Mouse (Mus musculus) liver, postnatal 0 days (tissue): Measurements from ENCODE around the gene Rps12-ps3. TPM values are rescaled to one million over a fixed set of nuclear protein-coding genes. Genes with fewer than 3 reads are reported as not detected.

ENCODE experiments used
- ATAC-seq: fragments of 200-750 bp; cut with Nextera tagmentation; 2 replicates; pipeline ENCODE4 v1.8.0; 2017; ENCODE audit warnings: mild to moderate bottlenecking, moderate library complexity
- DNase-seq: peaks from one replicate; pipeline ENCODE4 v3.0.0-alpha.2; 2016
- H3K27ac ChIP-seq: fragments of 300-500 bp; sonication (generic); 2 replicates; pipeline ENCODE4 v1.5.1; 2014; ENCODE audit warnings: antibody characterized with exemption, moderate library complexity, mild to moderate bottlenecking, low read depth
- H3K27me3 ChIP-seq: fragments of 300-500 bp; sonication (generic); 2 replicates; pipeline ENCODE4 v1.6.1; 2014; ENCODE audit warnings: low read length, control low read depth, mixed read lengths; ENCODE audit not compliant: insufficient read depth
- H3K36me3 ChIP-seq: fragments of 300-500 bp; sonication (generic); replicated peaks from 2 replicates; pipeline ENCODE4 v1.6.1; 2014; ENCODE audit warnings: mild to moderate bottlenecking, control low read depth, low read length, moderate library complexity, mixed read lengths; ENCODE audit not compliant: insufficient read depth
- H3K4me1 ChIP-seq: fragments of 300-500 bp; sonication (generic); 2 replicates; pipeline ENCODE4 v1.6.1; 2014; ENCODE audit warnings: antibody characterized with exemption, mild to moderate bottlenecking, control low read depth; ENCODE audit not compliant: insufficient read depth
- H3K4me2 ChIP-seq: fragments of 300-500 bp; sonication (generic); 2 replicates; pipeline ENCODE4 v1.6.1; 2014; ENCODE audit warnings: low read depth, mild to moderate bottlenecking, low read length, moderate library complexity, mixed read lengths
- H3K4me3 ChIP-seq: fragments of 300-500 bp; sonication (generic); 2 replicates; pipeline ENCODE4 v1.5.1; 2014; ENCODE audit warnings: low read depth, low read length
- H3K9ac ChIP-seq: fragments of 300-500 bp; sonication (generic); replicated peaks from 2 replicates; pipeline ENCODE4 v1.6.1; 2014; ENCODE audit warnings: mild to moderate bottlenecking, moderate library complexity
- H3K9me3 ChIP-seq: fragments of 300-500 bp; sonication (generic); 2 replicates; pipeline ENCODE4 v1.6.1; 2016; ENCODE audit warnings: mild to moderate bottlenecking, control low read depth, low read length, mixed read lengths
- CTCF ChIP-seq: sonication (generic); IDR thresholded peaks from 2 replicates; pipeline ENCODE4 v1.5.1; 2016; ENCODE audit warnings: antibody characterized with exemption, low read depth
- EP300 ChIP-seq: IDR thresholded peaks from 2 replicates; pipeline ENCODE4 v1.6.1; 2016; ENCODE audit warnings: antibody characterized with exemption, low read depth, mild to moderate bottlenecking
- WGBS: fragments of 180-500 bp; shearing (Covaris S2); extraction: QIAGEN DNeasy Blood & Tissue Kit; methylation state at CpG from one replicate; pipeline ENCODE4 v1.1.7; 2014; ENCODE audit not compliant: insufficient replicate concordance; 5-methylcytosine and 5-hydroxymethylcytosine counted together
- polyA plus RNA-seq: library from polyadenylated mRNA; unstranded; fragments of >200 nt; fragmentation: Nextera tagmentation; extraction: Ambion mirVana; gene quantifications from 2 replicates; pipeline ENCODE4 v1.2.1, GENCODE M21; 2015

The Rps12-ps3 gene
- polyA plus RNA-seq, 1 experiment from 2014 or later, result 12.3 TPM

GRCm38 (mm10) chr19:59356843-59357595 is 34.9 kb downstream of the Rps12-ps3 start:
- ATAC-seq (no peak), DNase-seq (no peak)
- no peak overlapping the region for H3K27ac ChIP-seq
- 56% methylated on average over 14 of the region's 14 CpGs for WGBS
- no peak overlapping the region for H3K4me3 ChIP-seq
- TF ChIP-seq EP300, result 0 out of 2 replicates have a peak, but pooled peaks have one; percentile 10
- TF ChIP-seq CTCF, result no peak
- peak overlapping the region; percentile 15; the same call in 1 of the 2 replicates for H3K4me2 ChIP-seq
- no peak overlapping the region for H3K9ac ChIP-seq
- no peaks in the 10 kb centered on the region for H3K36me3 ChIP-seq
- H3K4me1 ChIP-seq, result peaks cover 33% of the 10 kb centered on the region
- H3K27me3 ChIP-seq, result no peaks in the 10 kb centered on the region
- H3K9me3 ChIP-seq, result no peaks in the 10 kb centered on the region

- TF ChIP-seq CTCF (no peak), EP300 (no peak)
- ATAC-seq (no peak), DNase-seq (no peak)
- no peaks in the 10 kb centered on the region for H3K9me3 ChIP-seq
- H3K27ac ChIP-seq, result no peak overlapping the region
- no peak overlapping the region for H3K4me3 ChIP-seq
- WGBS, result 71% methylated on average over 4 of the region's 4 CpGs
- H3K9ac ChIP-seq, result no peak overlapping the region
- H3K36me3 ChIP-seq, result no peaks in the 10 kb centered on the region
- no peak overlapping the region for H3K4me2 ChIP-seq
- no peaks in the 10 kb centered on the region for H3K27me3 ChIP-seq
- peaks cover 34% of the 10 kb centered on the region for H3K4me1 ChIP-seq
Measured at GRCm38 (mm10) chr19:59357878-59358277, 35.8 kb downstream of the Rps12-ps3 start.

- WGBS, result 19% methylated on average over 4 of the region's 4 CpGs
- ATAC-seq, result no peak
- Histone ChIP-seq H3K27me3 (no peaks in the 10 kb centered on the region), H3K9me3 (no peaks in the 10 kb centered on the region), H3K4me1 (peaks cover 39% of the 10 kb centered on the region), H3K27ac (no peak overlapping the region), H3K4me3 (no peak overlapping the region), H3K4me2 (no peak overlapping the region), H3K9ac (no peak overlapping the region), H3K36me3 (no peaks in the 10 kb centered on the region)
- TF ChIP-seq EP300 (0 out of 2 replicates have a peak, but pooled peaks have one; percentile 28), CTCF (no peak)
- no peak for DNase-seq
Measured at GRCm38 (mm10) chr19:59359202-59359601, 37.1 kb downstream of the Rps12-ps3 start.

- H3K4me3 ChIP-seq, result no peak overlapping the region
- H3K4me2 ChIP-seq, result 0 out of 2 replicates have a peak overlapping the region, but pooled peaks have one; percentile 4
- peak overlapping the region; percentile 35 for H3K27ac ChIP-seq
- H3K9ac ChIP-seq, result no peak overlapping the region
- H3K9me3 ChIP-seq, result no peaks in the 10 kb centered on the region
- ATAC-seq, result peak; percentile 97
- H3K36me3 ChIP-seq, result no peaks in the 10 kb centered on the region
- no peak for DNase-seq
- H3K4me1 ChIP-seq, result peaks cover 36% of the 10 kb centered on the region
- 55% methylated on average over 2 of the region's 2 CpGs for WGBS
- peak; percentile 90 for TF ChIP-seq EP300
- 0 out of 2 replicates have a peak, but pooled peaks have one; percentile 6 for TF ChIP-seq CTCF
- H3K27me3 ChIP-seq, result no peaks in the 10 kb centered on the region
Measured at GRCm38 (mm10) chr19:59360486-59360896, 38.4 kb downstream of the Rps12-ps3 start.

GRCm38 (mm10) chr19:59362646-59363045 is 40.6 kb downstream of the Rps12-ps3 start:
- Histone ChIP-seq H3K4me2 (no peak overlapping the region), H3K9me3 (no peaks in the 10 kb centered on the region), H3K36me3 (no peaks in the 10 kb centered on the region), H3K27me3 (no peaks in the 10 kb centered on the region), H3K27ac (no peak overlapping the region), H3K4me1 (peaks cover 36% of the 10 kb centered on the region), H3K4me3 (no peak overlapping the region), H3K9ac (no peak overlapping the region)
- DNase-seq, result no peak
- WGBS, result 79% methylated on average over 6 of the region's 6 CpGs
- ATAC-seq, result no peak
- TF ChIP-seq EP300 (no peak), CTCF (no peak)

GRCm38 (mm10) chr19:59363666-59364065 is 41.6 kb downstream of the Rps12-ps3 start:
- H3K9me3 ChIP-seq, result no peaks in the 10 kb centered on the region
- no peak for TF ChIP-seq CTCF
- H3K27me3 ChIP-seq, result no peaks in the 10 kb centered on the region
- no peak overlapping the region for H3K4me2 ChIP-seq
- no peak for DNase-seq
- peaks cover 40% of the 10 kb centered on the region for H3K4me1 ChIP-seq
- H3K4me3 ChIP-seq, result no peak overlapping the region
- H3K9ac ChIP-seq, result no peak overlapping the region
- no peaks in the 10 kb centered on the region for H3K36me3 ChIP-seq
- no peak for ATAC-seq
- WGBS, result 47% methylated on average over 3 of the region's 3 CpGs
- no peak overlapping the region for H3K27ac ChIP-seq
